Mouse (Mus musculus) layer of hippocampus, adult 8-10 months (tissue): Measurements from ENCODE around the gene Csnk2a1. TPM values are rescaled to one million over a fixed set of nuclear protein-coding genes. Genes with fewer than 3 reads are reported as not detected.

ENCODE experiments used
- DNase-seq, 2 experiments: peaks; one replicate each; pipeline ENCODE4 v3.0.0; 2022; ENCODE audit warnings: low spot score in 2 of 2
- total RNA-seq, 4 experiments: library from RNA; stranded (reverse); gene quantifications; 2 replicates each; pipeline ENCODE4 v1.2.4; 2022

Gene Csnk2a1
- total RNA-seq, 4 experiments from 2014 or later: 88.7 to 96.2 (median 93.5) TPM

DNA sequence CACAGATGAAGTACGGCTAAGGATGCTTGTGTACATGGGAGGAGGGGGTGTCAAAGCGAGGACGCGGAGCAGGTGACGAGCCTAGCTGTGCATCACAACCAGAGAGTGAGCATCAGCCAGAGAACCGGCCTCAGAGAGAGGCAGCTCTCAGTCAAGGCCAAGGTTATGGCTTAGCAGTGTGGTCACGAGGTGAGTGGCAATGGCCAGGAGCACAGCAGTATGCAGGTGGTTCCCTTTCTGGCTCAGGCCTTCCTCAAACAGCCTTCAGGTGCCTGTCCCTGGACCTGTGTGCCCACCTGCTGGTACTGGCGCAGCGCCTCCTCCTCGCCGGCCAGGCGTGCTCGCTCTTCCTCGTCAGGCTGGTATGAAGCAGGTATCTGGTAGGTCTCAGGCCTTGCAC, 97.3 kb downstream of the Csnk2a1 start:
- no peak for DNase-seq

DNA sequence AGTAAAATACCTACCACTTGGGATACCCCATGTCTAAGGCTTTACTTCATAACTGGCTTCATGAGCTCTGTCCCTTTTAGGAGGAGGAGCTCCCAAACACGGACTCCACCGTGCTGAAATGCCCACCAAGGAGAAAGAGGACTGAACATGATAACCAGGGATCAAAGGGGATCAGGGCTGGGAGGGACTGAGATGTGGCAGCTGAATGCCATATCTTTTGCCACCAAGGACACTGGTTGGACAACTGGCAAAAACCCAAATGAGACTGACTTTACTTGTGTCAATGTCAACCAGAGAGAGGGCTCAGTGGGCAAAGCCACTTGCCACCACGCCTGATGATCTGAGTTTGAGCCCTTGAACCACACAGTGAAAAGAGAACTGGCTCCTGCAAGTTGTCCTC, 98.2 kb downstream of the Csnk2a1 start:
- no peak for DNase-seq

DNA sequence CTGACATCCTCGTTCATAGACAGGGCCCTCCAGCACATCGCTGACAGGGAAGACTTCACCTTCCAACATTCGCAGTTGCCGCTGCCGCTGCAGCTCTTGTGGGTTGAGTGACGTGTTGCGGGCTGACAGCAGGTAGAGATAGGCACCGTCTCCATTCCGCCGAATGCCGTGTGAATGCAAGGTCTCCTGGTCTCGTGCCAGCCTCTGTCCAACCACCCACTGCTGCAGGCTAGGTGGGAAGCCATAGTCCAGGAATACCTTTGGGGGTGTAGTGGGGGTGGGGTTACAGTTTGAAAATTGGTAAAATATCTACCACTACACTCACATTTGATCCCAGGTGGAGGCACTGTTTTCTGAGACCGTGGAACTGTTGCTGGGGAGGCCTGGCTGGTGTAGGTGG, 99.5 kb downstream of the Csnk2a1 start:
- DNase-seq: no peak

DNA sequence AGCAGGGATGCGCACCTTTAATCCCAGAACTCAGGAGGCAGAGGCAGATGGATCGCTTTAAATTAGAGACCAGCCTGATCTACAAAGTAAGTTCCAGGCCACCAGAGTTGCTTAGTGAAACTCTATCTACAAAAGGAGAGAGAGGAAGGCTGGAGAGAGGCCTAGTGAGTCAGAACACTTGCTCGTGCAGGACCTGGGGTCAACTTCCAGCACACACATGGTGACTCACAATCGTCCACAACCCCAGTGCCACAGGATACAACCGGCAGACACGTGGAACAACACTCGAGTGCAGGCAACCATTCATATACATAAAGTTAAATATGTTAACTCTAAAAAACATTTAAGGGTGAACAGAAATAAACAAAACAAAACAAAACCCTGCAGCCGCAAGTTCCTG, 100.0 kb downstream of the Csnk2a1 start:
- no peak for DNase-seq

DNA sequence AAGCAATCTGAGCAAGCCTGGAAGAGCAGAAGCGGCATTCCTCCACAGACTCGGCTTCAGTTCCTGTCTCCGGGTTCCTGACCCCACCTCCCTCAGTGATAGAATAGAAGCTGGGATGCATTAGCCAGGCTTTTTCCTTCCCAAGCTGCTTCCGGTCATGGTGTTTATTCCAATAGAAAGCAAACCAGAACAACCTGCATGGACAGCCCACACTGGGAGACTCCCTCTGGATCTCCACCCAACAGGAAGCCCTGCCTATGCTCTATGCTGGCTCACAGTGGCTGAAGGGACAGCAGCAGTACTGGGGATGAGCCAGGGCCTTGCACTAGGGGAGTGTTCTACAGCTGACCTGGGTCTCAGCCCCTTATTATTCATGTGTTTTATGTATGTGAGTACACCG, 101.3 kb downstream of the Csnk2a1 start:
- no peak for DNase-seq

DNA sequence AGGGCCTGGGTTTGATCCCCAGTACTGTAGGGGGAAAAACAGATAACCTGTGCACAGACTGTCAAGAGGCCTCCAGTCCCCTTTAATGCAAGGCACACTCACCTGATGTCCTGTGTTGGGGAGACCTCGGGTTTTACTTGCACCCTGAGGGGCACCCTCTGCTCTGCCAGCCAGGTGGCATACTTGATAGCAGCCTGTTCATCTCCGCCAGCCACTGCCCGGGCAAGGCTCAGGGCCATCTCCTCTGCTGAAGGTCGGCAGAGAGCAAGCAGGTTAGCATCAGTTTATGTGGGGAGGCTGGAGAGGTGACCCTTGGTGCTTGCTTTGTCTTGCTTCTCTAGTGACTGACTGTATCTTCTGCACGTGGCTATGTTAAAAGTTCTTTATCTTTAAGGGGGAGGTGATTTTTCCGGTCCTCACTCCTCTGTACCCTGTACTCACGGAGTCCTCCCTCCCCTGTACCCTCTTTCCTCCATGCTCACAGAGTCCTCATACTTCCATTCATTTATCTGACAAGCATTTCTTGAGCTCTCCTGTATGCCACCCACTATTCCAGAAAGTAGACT, 104.3 kb downstream of the Csnk2a1 start:
- DNase-seq: no peak

Other genes starting within 250 kb of the Csnk2a1 start
- 1 to 10 TPM; 5.9 to 8.0 (median 7.2) TPM for gene Fam110a, start 246.6 kb upstream of the Csnk2a1 start, total RNA-seq
- 1 to 10 TPM; 2.1 to 3.9 (median 2.1) TPM for gene Slc52a3, start 230.3 kb upstream of the Csnk2a1 start, total RNA-seq
- 10 to 100 TPM; 16.9 to 20.3 (median 18.4) TPM for gene Scrt2, start 145.3 kb upstream of the Csnk2a1 start, total RNA-seq
- 10 to 100 TPM; 65.7 to 77.7 (median 72.6) TPM for gene Srxn1, start 121.3 kb upstream of the Csnk2a1 start, total RNA-seq
- 1 to 10 TPM; 2.0 to 3.9 (median 2.7) TPM for gene Tcf15, start 83.3 kb upstream of the Csnk2a1 start, total RNA-seq
- gene Tbc1d20, start 67.0 kb downstream of the Csnk2a1 start, total RNA-seq: 10 to 100 TPM; 48.3 to 55.9 (median 50.5) TPM
- gene Rbck1, start 105.8 kb downstream of the Csnk2a1 start, total RNA-seq: 100 to 1,000 TPM; 108 to 121 (median 111) TPM
- gene Trib3, start 117.2 kb downstream of the Csnk2a1 start, total RNA-seq: 1 to 10 TPM; 1.2 to 2.4 (median 1.4) TPM
- 100 to 1,000 TPM in 2 of 4 experiments, 10 to 100 TPM in 2; 90.3 to 104 (median 96.4) TPM for gene Nrsn2, start 149.8 kb downstream of the Csnk2a1 start, total RNA-seq
- 10 to 100 TPM; 13.7 to 17.3 (median 16.5) TPM for gene Sox12, start 171.2 kb downstream of the Csnk2a1 start, total RNA-seq
- 10 to 100 TPM in 2 of 4 experiments, 1 to 10 TPM in 2; 9.1 to 10.4 (median 9.9) TPM for gene Zcchc3, start 188.2 kb downstream of the Csnk2a1 start, total RNA-seq
- gene 6820408C15Rik, start 188.7 kb downstream of the Csnk2a1 start, total RNA-seq: 1 to 10 TPM; 2.5 to 3.9 (median 3.0) TPM
- gene Defb23, start 237.8 kb downstream of the Csnk2a1 start, total RNA-seq: not detected